Mouse (Mus musculus): ENCODE results near the gene Stab2. TPM values are rescaled to one million over a fixed set of nuclear protein-coding genes. Genes with fewer than 3 reads are reported as not detected.
A peak's percentile ranks its signal among the peaks of the same experiment; 100 is the strongest.

Gene Stab2
- polyA plus RNA-seq (2011; ENCODE audit: insufficient read depth, insufficient read length, low replicate concordance, missing spikeins), result 6.3 and 9.3 TPM in 2 replicates

GRCm38 (mm10) chr10:87007385-87008214 lies at the start of gene Stab2:
TSS of gene Stab2 (minus strand) at chr10:87008025.
- H3K4me1 ChIP-seq (ENCODE audit: control insufficient read depth, insufficient read depth, low read length), result no peaks in the 10 kb centered on the region
- no peak within 1 kb of the TSS for H3K4me3 ChIP-seq (replicated peaks; ENCODE audit: control insufficient read depth, low read depth, low read length)
- no peak within 1 kb of the TSS for H3K27ac ChIP-seq (ENCODE audit: control insufficient read depth, insufficient read depth, low read depth, low read length, poor library complexity)
- 50% methylated on average over 8 of the region's 8 CpGs for WGBS
- TF ChIP-seq POLR2A (IDR thresholded peaks at IDR 0.05; ENCODE audit: borderline replicate concordance, control insufficient read depth, low read depth, low read length) (no peak), CTCF (IDR thresholded peaks at IDR 0.05; ENCODE audit: control insufficient read depth, insufficient read depth, low read length) (no peak)

DNA sequence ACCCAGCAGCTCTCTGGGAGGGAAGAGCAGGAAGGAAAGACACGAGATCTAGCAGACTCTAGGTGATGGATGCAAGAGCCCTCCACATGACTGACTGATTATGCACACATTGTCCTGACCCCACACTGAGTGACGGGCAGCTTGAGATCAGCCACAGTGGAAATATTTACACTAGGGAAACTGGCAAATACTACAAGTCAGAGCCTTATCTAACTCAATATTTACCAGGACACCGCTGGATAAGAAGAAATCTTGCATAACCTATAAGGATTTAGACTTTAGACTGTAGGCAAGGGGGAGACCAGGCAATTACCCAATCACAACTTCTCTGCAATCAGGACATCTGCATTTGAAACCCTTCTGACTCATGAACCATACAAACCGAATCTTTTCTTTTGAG lies 43.9 kb upstream of the Stab2 start:
- TF ChIP-seq CTCF (IDR thresholded peaks at IDR 0.05; ENCODE audit: control insufficient read depth, insufficient read depth, low read length), result no peak
- no peak for TF ChIP-seq POLR2A (IDR thresholded peaks at IDR 0.05; ENCODE audit: borderline replicate concordance, control insufficient read depth, low read depth, low read length)
- H3K4me3 ChIP-seq (replicated peaks; ENCODE audit: control insufficient read depth, low read depth, low read length), result no peak overlapping the region
- H3K4me1 ChIP-seq (ENCODE audit: control insufficient read depth, insufficient read depth, low read length), result no peaks in the 10 kb centered on the region
- no peak overlapping the region for H3K27ac ChIP-seq (ENCODE audit: control insufficient read depth, insufficient read depth, low read depth, low read length, poor library complexity)
- WGBS, result 67% methylated on average over 4 of the region's 4 CpGs

GRCm38 (mm10) chr10:87049179-87049578 lies 41.4 kb upstream of the Stab2 start:
- Histone ChIP-seq H3K4me1 (ENCODE audit: control insufficient read depth, insufficient read depth, low read length) (no peaks in the 10 kb centered on the region), H3K4me3 (replicated peaks; ENCODE audit: control insufficient read depth, low read depth, low read length) (no peak overlapping the region), H3K27ac (ENCODE audit: control insufficient read depth, insufficient read depth, low read depth, low read length, poor library complexity) (no peak overlapping the region)
- WGBS, result 70% methylated on average over 3 of the region's 3 CpGs
- TF ChIP-seq CTCF (IDR thresholded peaks at IDR 0.05; ENCODE audit: control insufficient read depth, insufficient read depth, low read length) (no peak), POLR2A (IDR thresholded peaks at IDR 0.05; ENCODE audit: borderline replicate concordance, control insufficient read depth, low read depth, low read length) (no peak)

GRCm38 (mm10) chr10:87046931-87047468 lies 39.2 kb upstream of the Stab2 start:
- no peak for TF ChIP-seq POLR2A (IDR thresholded peaks at IDR 0.05; ENCODE audit: borderline replicate concordance, control insufficient read depth, low read depth, low read length)
- TF ChIP-seq CTCF (IDR thresholded peaks at IDR 0.05; ENCODE audit: control insufficient read depth, insufficient read depth, low read length), result peak; percentile 47; the same call in 1 of the 2 replicates
- H3K4me3 ChIP-seq (replicated peaks; ENCODE audit: control insufficient read depth, low read depth, low read length), result no peak overlapping the region
- WGBS, result 78% methylated on average over 10 of the region's 10 CpGs

DNA sequence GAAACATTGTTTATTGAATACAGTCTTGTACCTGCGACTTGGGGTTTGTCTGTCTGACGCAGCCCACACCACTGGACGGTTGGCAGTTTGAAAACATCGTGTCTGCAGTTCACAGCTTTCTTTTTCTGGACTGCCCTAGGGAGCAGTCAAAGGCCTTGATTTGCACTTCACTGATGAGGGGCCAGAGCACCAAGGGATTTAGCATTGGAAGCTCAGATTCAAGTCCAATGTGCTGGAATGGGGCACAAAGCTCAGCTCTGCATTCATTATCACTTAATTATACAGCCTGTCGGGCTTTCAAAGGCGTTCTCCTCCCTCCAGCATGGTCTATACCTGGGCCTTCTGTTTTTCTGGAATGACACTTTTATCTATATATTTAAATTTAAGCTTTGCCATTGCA lies 38.6 kb upstream of the Stab2 start:
- 68% methylated on average over 6 of the region's 6 CpGs for WGBS
- Histone ChIP-seq H3K4me1 (ENCODE audit: control insufficient read depth, insufficient read depth, low read length) (no peaks in the 10 kb centered on the region), H3K4me3 (replicated peaks; ENCODE audit: control insufficient read depth, low read depth, low read length) (no peak overlapping the region), H3K27ac (ENCODE audit: control insufficient read depth, insufficient read depth, low read depth, low read length, poor library complexity) (no peak overlapping the region)
- TF ChIP-seq POLR2A (IDR thresholded peaks at IDR 0.05; ENCODE audit: borderline replicate concordance, control insufficient read depth, low read depth, low read length) (no peak), CTCF (IDR thresholded peaks at IDR 0.05; ENCODE audit: control insufficient read depth, insufficient read depth, low read length) (no peak)

More at GRCm38 (mm10) chr10:87046931-87047468, 39.2 kb upstream of the Stab2 start:
- Histone ChIP-seq H3K4me1 (ENCODE audit: control insufficient read depth, insufficient read depth, low read length) (no peaks in the 10 kb centered on the region), H3K27ac (ENCODE audit: control insufficient read depth, insufficient read depth, low read depth, low read length, poor library complexity) (no peak overlapping the region)

DNA sequence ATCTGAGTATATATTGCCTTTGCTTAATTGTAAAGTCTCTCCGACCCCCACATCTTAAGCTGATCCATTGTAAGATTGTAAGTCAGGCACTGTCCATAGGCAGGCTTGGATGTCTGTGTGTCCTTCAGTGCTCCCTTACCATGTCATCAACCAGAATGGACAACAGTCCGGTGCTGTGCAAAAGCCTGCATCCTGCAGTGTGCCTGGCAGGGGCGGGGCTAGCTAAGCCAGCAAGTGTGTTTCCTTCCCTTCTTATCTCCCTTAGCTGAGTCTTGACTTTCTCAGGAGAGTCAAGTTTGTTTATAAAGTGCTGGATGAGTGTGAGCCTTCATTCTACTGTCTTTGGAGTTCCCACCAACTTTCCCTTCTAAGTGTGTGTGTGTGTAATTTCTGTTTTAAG lies 37.4 kb upstream of the Stab2 start:
- H3K4me3 ChIP-seq (replicated peaks; ENCODE audit: control insufficient read depth, low read depth, low read length), result no peak overlapping the region

GRCm38 (mm10) chr10:87041265-87041664 lies 33.4 kb upstream of the Stab2 start:
- Histone ChIP-seq H3K4me3 (replicated peaks; ENCODE audit: control insufficient read depth, low read depth, low read length) (no peak overlapping the region), H3K4me1 (ENCODE audit: control insufficient read depth, insufficient read depth, low read length) (no peaks in the 10 kb centered on the region), H3K27ac (ENCODE audit: control insufficient read depth, insufficient read depth, low read depth, low read length, poor library complexity) (no peak overlapping the region)
- 86% methylated on average over 7 of the region's 7 CpGs for WGBS
- TF ChIP-seq CTCF (IDR thresholded peaks at IDR 0.05; ENCODE audit: control insufficient read depth, insufficient read depth, low read length) (no peak), POLR2A (IDR thresholded peaks at IDR 0.05; ENCODE audit: borderline replicate concordance, control insufficient read depth, low read depth, low read length) (no peak)

More for the DNA sequence above, 37.4 kb upstream of the Stab2 start:
- 36% methylated on average over 3 of the region's 3 CpGs for WGBS
- Histone ChIP-seq H3K4me1 (ENCODE audit: control insufficient read depth, insufficient read depth, low read length) (no peaks in the 10 kb centered on the region), H3K27ac (ENCODE audit: control insufficient read depth, insufficient read depth, low read depth, low read length, poor library complexity) (no peak overlapping the region)
- TF ChIP-seq POLR2A (IDR thresholded peaks at IDR 0.05; ENCODE audit: borderline replicate concordance, control insufficient read depth, low read depth, low read length) (no peak), CTCF (IDR thresholded peaks at IDR 0.05; ENCODE audit: control insufficient read depth, insufficient read depth, low read length) (no peak)

- Histone ChIP-seq H3K4me3 (replicated peaks; ENCODE audit: control insufficient read depth, low read depth, low read length) (no peak overlapping the region), H3K27ac (ENCODE audit: control insufficient read depth, insufficient read depth, low read depth, low read length, poor library complexity) (no peak overlapping the region), H3K4me1 (ENCODE audit: control insufficient read depth, insufficient read depth, low read length) (no peaks in the 10 kb centered on the region)
- WGBS, result 69% methylated on average over 3 of the region's 3 CpGs
- TF ChIP-seq POLR2A (IDR thresholded peaks at IDR 0.05; ENCODE audit: borderline replicate concordance, control insufficient read depth, low read depth, low read length), result no peak
- no peak for TF ChIP-seq CTCF (IDR thresholded peaks at IDR 0.05; ENCODE audit: control insufficient read depth, insufficient read depth, low read length)
These were observed 32.0 kb upstream of the Stab2 start for GRCm38 (mm10) chr10:87039800-87040199.

All from bone marrow, adult 2 months (tissue).